Mouse (Mus musculus): ENCODE data around the gene Mcur1.

Mcur1 gene

GRCm38 (mm10) chr13:43559711-43560457, at the start of gene Mcur1:
TSS of gene Mcur1 (minus strand) at chr13:43560191.
- peak; percentile 88 for DNase-seq (ENCODE audit: low spot score)

- no peak for DNase-seq (ENCODE audit: low spot score)
Observed at GRCm38 (mm10) chr13:43608854-43609253, 48.9 kb upstream of the Mcur1 start.

DNA sequence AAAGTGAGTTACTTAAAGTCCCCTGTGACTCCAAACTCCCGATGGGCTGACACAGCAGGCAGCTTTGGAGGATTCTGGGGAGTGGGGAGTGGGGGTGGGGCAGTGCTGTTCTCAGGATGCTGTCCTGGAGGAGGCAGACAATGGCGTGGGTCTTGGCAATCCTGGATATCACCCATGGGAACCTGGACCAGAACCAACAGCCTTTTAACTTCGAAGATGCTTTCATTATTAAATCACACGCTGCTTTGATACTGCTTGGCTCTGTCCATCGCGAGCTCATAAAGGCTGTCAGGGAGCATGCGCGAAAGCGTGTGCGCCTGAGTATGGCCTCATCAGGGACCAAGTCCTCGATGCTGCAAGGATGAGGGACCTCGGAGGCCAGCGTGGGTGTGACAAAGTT, 43.1 kb upstream of the Mcur1 start:
- no peak for DNase-seq (ENCODE audit: low spot score)

- no peak for DNase-seq (ENCODE audit: low spot score)
Observed at GRCm38 (mm10) chr13:43602440-43602839, 42.4 kb upstream of the Mcur1 start.

DNA sequence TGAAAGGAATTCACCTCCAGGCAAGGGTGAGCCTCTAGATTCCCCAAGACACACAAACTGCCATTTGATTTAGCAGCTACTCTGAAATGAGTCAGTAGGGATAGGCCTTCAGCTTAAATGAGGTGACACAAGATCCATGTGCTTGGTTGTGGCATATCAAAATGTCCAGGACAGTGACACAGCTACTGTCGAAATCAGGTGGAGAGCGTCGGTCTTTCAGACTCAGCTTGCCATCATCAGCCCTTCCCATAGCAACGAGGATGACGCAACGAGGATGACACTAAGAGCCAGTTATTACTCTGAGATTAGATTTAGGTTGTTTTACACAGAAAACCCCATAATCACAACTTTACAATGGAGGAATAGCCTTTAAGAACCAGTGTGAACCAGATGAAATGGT, 41.0 kb upstream of the Mcur1 start:
- DNase-seq (ENCODE audit: low spot score), result no peak

DNA sequence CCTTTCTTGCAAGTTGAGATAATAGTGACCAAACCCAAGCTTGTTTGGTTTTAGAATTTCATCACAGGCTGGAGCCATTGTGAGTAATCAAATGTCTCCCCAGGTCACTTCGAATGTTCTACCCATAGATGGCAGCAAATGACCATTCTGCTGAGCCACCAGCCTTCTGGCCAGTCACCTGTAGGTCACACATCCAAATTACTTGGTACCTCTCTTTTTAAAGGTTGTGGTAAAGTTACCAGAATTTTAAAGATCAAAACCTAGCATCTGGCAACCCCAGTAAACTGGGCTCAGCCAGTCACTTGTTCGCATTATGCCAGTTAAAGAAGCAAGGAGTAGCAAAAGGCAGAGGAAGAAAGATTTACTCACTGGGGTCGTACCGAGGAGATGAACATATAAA, 35.9 kb upstream of the Mcur1 start:
- peak; percentile 55 for DNase-seq (ENCODE audit: low spot score)

DNA sequence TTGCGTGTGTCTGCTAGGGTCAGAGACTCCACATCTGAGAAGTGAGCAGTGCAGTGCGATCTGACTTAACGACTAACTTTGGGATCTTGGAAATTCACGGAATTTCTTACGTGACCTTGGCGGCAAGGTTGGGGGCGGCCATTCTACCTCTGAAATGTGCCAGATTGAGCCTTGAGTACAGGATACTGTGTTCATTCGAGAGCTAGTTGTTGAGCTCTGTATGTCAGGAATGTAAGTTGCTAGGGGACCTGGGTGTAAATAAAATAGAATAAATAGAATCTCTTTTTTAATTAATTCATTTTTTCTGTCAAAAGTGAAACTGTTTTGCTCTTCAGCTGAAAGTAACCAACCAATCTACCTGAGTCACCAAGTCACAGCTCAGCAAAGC, 32.7 kb upstream of the Mcur1 start:
- no peak for DNase-seq (ENCODE audit: low spot score)

DNA sequence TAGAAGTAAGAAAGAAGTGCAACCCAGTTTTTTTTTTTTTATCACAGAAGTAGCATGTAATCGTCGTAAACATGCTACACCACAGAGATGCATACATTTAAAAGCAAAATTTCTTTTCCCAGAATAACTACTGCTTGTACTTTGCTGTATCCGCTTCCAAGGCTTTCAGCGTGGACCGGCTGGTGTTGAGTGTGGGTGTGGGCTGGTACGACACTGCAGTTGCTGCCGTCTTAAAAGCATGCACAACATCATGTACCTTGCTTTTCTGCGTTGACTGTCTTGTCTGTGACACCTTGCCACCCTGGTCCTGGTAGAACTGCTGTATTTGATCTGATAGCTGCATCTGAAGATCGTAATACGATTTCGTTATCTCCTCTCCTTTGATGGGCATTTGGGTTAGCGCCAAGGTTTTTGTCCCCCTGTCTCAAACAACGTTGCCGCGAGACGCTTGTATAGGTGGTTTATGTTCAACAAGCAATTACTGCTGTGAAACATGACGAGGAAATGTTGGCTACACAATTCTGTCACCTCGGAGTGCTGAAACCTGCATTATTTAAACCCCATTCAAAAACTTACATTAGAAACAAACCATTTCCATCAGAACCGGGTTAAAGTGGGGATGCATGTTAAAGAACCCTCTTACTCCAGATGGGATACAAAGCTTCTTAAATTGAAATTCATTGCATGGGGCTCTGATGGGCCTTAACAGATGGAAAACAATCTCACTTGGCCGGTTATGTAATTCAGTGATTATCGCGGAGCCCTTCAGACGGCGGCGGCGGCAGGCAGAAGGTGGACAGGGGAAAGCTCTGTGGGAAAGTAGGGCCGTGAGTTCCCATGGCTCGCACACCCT, 32.1 kb upstream of the Mcur1 start:
- DNase-seq (ENCODE audit: low spot score), result no peak

- DNase-seq (ENCODE audit: low spot score), result no peak
Observed at GRCm38 (mm10) chr13:43587844-43588840, 28.2 kb upstream of the Mcur1 start.

DNA sequence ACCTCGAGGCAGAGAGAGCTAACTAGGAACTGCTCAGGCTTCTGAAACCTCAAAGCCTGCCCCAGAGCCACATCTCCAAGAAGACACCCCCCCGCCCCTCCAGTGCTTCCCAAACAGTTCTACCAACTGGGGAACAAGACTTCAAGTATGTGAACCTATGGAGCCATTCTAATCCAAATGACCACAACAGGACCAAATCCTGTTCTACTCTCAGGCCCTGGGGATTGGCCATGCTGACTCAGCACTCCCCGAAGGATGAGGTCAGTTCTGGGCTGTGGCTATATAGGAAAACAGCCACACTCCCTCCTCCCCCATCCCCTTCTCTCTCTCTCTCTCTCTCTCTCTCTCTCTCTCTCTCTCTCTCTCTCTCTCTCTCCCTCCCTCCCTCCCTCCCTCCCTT, 27.0 kb upstream of the Mcur1 start:
- no peak for DNase-seq (ENCODE audit: low spot score)

DNA sequence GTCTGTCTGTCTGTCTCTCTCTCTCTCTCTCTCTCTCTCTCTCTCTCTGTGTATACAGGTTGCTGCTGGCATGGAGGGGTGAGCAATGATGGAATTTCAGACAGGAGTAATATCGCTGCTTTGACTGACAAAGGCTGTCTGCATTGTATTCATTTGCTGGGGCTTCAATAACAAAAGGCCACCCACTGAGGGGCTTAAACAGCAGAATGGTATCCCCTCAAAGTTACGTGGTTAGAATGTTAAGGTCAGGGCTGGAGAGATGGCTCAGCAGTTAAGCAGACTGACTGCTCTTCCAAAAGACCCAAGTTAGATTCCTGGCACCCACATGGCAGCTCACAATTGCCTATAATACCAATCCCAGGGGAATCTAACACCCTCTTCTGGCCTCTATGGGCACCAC, 25.3 kb upstream of the Mcur1 start:
- DNase-seq (ENCODE audit: low spot score), result no peak

DNA sequence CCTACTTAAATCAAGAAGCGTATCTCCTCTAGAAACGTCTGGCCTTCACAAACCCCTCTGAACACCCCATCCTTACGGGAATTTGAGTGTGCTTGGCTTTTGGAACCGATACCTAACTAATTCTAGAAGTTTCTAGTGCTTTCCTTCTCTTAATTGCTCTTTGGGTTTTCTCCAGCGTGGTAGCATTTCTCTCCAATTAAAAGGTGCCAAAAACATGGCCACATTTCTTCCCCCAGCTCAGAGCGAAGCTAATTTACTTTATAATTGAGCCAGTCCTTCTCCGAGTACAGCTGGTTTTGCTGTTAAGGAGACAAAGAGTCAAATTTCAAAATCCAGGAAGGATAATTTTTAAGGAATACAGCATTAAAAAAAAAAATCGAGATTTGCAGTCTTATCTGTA, 23.5 kb upstream of the Mcur1 start:
- no peak for DNase-seq (ENCODE audit: low spot score)

DNA sequence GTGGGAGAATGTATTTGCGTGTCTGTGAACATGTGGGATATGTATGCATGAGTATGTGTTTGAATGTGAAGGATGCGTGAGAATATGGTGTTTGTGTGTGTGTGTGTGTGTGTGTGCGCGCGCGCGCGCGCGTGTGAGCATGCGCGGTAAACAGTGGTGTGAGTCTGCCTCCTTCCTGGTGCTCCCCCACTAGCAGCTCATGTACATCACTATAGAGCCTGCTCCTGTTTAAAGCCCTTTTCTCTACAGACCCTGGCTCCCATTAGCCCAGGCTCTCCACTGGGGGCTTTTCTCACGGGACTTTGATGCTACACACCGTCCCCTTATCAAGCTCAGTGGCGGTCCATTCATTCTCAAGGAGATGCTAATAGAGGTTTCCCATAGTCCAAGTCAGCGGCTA, 23.0 kb upstream of the Mcur1 start:
- DNase-seq (ENCODE audit: low spot score), result no peak

DNA sequence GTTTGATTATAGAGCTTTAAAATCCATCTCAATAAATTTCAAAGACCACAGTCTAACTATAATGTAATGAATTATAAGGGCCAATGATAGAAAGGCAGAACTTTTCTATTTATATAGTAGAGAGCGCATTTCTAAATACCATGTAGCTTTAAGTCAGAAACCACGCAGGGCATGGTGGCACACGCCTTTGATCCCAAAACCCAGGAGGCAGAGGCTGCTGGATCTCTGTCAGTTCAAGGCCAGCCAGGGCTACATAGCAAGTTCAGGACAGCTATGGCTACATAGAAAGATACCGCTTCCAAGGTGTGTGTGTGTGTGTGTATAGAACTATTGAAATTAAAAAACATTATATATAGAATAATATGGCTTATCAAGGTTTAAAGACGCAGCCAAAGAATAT, 20.7 kb upstream of the Mcur1 start:
- no peak for DNase-seq (ENCODE audit: low spot score)

DNA sequence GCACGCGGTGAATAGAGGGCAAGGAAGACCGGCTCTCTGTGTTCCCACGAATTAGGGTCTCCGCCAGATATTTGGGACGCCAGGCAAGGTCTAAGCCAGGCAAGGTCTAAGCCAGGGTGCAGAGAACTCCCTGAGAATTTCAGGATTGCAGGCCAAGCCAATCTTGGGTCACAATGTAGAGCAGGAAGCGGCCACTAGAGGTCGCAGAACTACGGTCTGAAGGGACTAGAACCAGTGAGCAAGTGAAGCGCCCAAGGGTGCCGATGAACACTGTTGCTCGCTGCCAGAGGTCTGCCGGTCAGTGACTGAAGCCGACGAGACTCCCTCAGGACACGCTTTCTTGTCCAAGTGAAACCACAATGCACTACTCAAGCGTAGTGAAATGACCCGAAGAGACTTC, 19.7 kb upstream of the Mcur1 start:
- DNase-seq (ENCODE audit: low spot score), result peak; percentile 55

DNA sequence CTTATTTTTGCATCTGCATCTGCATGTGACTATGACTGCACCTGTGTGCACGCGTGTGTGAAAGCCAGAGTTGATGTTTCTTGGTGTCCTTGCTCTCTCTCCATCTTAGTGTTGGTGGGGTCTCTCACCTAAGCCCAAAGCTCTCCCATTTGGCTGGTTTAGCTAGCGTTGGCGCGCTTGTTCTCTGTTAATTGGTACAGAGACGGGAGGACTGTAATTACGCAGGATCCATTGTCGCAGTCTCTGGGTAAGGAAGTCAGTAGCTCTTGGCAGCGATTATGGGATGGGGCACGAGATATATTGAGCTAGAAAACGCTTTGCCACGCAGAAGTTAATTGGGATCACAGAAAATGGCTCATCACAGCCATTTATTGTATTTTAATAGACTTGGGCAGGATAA, 17.8 kb upstream of the Mcur1 start:
- no peak for DNase-seq (ENCODE audit: low spot score)

DNA sequence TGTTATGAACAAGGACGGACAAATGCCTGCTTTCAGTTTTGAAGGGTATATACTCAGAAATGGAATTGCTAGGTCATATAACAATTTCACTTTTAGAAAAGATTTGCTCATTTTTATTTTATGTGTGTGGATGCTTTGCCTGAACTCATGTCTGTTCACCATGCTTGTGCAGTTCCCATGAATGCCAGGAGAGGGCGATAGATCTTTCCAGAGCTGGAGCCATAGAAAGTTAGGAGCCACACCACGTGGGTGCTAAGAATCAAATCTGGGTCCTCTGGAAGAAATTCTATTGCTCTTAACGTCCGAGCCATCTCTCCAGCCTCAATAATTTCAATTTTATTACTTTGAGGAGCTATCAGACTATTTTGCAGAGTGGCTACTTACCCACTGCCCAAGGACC, 17.3 kb upstream of the Mcur1 start:
- no peak for DNase-seq (ENCODE audit: low spot score)

- DNase-seq (ENCODE audit: low spot score), result no peak
Observed at GRCm38 (mm10) chr13:43575431-43575830, 15.4 kb upstream of the Mcur1 start.

- DNase-seq (ENCODE audit: low spot score), result no peak
Observed at GRCm38 (mm10) chr13:43573979-43574378, 14.0 kb upstream of the Mcur1 start.

GRCm38 (mm10) chr13:43567141-43567891, 7.3 kb upstream of the Mcur1 start:
- no peak for DNase-seq (ENCODE audit: low spot score)

GRCm38 (mm10) chr13:43566184-43566583, 6.2 kb upstream of the Mcur1 start:
- no peak for DNase-seq (ENCODE audit: low spot score)

DNA sequence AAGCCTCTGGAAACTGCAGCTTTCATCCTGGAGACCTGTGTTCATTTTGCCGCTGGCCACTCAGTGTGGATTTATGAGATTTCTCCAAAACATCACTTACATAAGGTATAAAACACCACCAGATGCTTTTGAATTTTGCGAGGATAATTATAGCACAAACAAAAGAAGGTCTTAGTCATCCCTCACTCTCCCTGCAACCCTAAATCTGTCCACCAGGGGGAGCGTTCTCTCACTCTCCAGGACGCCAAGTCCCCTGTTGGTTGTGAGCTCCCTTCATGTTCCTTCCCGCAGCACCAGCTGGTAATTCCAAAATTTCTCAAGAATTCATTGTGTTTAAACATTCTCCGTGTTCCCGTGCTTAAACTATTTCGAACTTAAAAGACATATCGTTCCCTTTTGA, 5.4 kb upstream of the Mcur1 start:
- peak; percentile 90 for DNase-seq (ENCODE audit: low spot score)

All from layer of hippocampus, adult 11-12 months (tissue).